Mouse (Mus musculus) right cerebral cortex, adult 2 months (tissue): Measurements from ENCODE around the gene Tram1l1.
"Not testable (repeated sequence)": the region's sequence is repeated elsewhere in the genome, so short reads cannot be mapped to it uniquely, and the experiment has no call there.

Experiments
- DNase-seq, 2 experiments: peaks; one replicate each; pipeline ENCODE4 v3.0.0; 2021 to 2022; ENCODE audit warnings: low spot score in 2 of 2

Gene Tram1l1

DNA sequence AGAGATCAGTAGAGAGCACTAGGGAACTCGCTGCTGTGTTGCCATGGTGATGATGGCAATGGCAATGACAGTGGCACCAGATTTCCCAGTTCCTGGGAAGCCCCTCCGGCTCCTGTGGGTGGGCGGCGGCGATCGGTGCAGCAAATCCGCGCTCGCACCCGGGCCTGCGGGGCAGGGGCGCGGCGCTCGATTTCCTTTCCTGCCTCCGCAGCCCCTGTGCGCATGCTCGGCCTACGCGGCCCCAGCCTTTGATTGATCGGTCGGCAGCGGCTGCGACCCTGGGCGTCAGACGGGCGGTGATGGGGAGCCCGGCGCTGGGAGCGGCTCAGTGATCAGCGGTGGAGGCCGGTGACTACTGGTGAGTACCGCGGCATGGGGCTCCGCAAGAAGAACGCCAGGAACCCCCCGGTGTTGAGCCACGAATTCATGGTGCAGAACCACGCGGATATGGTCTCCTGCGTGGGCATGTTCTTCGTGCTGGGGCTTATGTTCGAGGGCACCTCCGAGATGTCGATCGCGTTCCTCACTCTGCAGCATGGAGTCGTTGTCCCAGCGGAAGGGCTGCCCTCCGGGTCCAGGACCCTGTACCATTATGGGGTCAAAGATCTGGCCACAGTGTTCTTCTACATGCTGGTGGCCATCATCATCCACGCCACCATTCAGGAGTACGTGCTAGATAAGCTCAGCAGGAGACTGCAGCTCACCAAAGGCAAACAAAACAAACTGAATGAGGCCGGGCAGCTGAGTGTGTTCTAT is at the start of gene Tram1l1:
TSS of gene Tram1l1 (plus strand) at position 35 of the 756 bp plus-strand sequence.
- peak; percentile 80 to 83 for DNase-seq

DNA sequence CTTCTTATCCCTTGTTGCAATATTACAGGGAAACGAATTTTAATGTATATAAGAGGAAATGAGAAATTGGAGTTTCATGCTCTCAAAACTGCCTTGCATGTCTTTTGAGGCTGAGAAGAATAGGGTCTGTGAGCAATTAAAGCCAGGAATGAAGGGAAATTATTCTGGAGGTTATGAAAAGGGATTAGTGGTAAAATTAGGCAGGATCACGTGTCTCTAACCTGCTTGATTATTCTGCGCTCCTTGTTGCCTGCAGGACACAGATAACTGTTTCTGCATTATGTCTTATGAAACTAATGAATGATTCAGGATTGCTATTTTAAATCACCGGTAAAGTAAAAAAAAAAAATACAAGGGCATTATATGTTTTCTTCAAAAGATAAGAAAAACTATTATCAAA is 49.4 kb upstream of the Tram1l1 start:
- no peak for DNase-seq

DNA sequence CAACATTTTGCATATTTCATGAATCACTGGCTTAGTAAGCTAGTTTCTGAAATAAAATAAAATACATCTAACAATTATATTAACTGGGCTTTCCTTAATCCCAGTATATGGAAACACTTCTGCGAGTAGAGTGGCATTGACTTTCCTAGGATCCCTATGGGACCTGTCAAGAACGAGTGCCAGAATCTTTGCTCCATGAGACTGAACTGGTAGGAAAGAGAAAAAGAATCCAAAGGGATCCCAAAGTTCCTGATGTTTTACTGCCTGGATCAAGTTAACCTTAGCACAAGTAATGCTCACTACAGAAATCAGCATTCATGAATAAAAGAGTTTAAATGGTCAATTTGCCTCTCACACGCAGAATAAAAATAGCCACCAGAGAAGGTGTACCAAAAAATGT is 49.0 kb upstream of the Tram1l1 start:
- no peak for DNase-seq

DNA sequence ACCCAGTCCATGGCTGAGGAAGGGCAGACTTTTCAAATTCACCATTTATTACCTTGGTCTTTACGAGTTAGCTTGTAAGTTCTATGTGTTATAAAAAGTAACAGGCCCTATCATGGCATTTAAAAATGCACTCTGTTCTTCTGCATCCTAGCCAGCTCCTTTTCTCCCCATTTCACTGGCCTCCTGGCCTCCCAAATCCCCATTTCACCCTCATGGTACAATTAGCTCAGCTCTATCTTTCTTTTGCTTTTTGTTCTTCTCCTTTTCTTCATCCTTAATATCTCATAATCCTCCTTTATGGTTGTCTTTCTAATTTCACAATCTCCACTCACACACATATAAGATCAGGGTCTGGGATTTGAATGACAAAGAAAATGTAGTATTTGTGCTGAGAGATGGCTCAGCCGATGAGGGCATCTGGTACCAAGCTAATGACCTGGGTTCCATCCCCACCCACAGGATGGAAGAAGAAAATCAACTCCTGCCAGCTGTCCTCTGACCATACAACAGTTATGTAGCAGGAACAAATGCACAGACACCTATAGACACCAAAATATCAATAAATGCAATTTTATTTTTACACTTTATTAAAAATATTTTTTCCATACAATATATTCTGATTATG is 48.1 kb upstream of the Tram1l1 start:
- DNase-seq = no peak

DNA sequence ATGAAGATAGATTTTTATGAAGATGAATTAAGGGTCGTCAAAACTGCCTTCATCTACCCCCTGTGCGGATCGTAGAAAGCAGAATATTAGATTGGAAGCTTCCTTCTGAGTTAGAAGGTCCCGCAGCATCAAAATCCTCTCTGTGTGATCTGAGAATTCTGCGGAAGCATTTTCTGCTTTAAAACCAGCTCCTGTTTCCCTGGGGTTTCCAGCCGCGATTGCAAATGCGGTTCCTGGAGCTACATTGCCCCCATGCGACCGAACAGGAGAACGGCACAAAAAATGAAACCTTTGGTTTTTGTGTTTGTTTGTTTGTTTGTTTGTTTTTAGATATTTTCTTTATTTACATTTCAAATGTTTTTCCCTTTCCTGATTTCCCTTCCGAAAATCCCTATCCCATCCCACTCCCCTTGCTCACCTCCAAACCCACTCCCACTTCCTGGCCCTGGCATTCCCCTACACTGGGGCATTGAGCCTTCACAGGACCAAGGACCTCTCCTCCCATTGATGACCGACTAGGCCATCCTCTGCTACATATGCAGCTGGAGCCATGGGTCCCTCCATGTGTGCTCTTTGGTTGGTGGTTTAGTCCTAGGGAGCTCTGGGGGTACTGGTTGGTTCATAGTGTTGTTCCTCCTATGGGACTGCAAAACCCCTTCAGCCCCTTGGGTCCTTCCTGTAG is 45.6 kb upstream of the Tram1l1 start:
- DNase-seq = peak; percentile 31 to 64

DNA sequence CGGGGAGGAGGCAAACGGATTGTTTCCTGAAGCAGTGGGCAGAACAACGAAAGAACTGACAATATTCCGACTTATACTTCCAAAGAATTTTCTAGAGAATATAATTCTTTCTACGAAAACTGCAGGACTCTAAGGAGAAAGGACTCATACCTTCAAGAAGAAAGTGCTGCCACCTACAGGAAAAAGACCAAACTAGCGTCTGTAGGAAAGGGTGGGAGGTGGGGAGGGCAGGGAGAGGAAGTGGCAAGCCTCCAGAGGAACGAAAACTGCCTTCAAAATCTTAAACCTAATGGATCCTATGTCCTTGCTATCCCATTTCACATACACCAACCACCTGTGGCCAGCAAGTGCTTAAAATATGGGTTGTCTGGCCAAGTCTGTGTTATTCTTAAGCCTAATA is 31.7 kb upstream of the Tram1l1 start:
- not testable (repeated sequence) for DNase-seq

DNA sequence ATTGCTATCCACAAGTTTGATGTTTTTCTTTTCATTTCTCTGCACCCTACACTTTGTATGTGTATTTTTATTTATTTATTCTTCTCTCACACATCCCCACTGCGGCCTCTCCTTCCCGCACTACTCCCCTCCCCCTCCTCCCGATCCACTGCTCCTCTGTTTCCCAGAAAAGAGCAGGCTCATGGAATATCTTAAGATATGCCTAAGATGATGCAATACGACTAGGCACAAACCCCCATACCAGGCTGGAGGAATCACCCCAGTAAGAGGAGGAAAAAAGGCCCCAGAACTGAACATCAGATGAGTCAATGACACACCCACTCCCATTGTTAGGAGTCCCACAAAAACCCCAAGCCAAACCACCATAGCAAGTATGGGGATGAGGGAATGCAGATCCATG is 1.4 kb upstream of the Tram1l1 start:
- DNase-seq = no peak

DNA sequence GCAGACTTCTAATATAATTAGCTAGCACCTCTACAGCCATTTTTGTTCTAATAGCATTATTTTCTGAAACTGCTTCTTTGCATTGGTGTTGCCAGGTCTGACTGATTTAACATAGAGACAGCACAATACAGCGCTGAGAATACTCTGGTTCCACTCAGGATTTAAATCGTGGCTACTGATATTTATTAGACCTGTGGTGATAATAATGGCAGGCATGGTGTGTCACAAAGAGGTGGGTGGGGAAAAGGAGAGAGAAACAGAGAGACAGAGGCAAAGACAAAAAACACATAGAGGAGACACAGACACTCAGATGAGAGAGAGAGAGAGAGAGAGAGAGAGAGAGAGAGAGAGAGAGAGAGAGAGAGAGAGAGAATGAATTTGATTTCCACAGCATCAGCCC is 257 bp upstream of the Tram1l1 start:
- peak; percentile 7 to 12 for DNase-seq

DNA sequence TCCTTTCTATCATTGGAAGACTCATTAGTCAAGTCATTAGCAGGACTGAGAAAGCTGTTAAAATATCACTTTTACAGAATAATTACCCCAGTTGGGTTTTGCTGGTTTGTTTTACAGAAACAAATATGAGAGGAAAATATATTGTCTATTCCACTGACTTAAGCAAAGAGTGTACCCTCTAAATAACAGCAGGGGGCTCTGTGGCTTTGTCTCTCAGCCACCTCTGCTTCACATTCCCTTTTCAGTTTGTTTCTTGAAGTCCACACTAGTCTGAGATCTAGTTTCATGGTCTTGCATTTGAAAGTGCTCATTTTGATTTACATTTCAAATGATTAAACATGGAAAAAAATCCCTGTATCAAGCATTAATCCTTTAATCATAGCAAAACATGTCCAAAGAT is 25.8 kb downstream of the Tram1l1 start:
- no peak for DNase-seq

DNA sequence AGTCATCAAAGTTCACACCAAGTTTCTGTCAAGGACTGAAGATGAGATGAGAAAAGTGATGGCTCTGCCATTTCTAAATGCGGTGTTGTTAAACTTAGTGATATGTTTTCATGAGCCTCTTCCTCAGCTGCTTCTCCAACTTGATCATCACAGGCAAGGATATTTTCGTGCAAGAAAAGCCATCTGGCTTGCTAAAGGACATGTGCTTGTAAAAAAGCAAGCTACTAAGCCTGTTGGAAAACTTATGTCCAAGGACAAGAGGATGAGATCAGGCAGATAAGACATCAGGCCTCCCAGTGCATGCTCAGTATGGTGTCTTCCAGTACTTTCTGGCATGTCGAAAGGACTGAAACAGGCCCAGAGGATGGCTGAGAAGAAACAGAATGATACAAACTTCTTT is 36.9 kb downstream of the Tram1l1 start:
- DNase-seq = peak; percentile 35 to 37

DNA sequence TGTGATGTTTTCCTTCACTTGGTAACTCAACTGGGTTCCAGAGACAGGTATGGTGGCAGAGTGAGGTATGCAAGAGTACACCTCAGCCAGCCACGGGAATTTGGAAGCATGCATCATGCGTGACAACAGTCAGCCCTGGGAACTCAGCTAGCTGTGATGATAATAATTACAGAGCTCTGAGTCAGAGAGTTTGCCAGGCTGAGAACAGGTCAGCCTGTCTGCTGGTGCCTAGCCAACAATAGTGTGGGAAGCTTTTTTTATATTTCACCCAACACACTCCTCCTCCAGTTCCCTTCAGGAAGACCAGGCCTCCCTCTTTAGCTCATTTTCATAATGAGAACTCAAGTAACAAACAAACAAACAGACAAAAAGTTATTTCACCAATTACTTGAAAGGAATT is 51.4 kb downstream of the Tram1l1 start:
- no peak for DNase-seq
